Mouse (Mus musculus): ENCODE measurements around the gene Deup1. TPM values are rescaled to one million over a fixed set of nuclear protein-coding genes. Genes with fewer than 3 reads are reported as not detected.

The Deup1 gene
- total RNA-seq (2021): under 1 TPM in 1 of 2 experiments, not detected in 1; 0.08 TPM
- long read RNA-seq, experiment 1: 0 reads
- long read RNA-seq, experiment 2: 0 reads

DNA sequence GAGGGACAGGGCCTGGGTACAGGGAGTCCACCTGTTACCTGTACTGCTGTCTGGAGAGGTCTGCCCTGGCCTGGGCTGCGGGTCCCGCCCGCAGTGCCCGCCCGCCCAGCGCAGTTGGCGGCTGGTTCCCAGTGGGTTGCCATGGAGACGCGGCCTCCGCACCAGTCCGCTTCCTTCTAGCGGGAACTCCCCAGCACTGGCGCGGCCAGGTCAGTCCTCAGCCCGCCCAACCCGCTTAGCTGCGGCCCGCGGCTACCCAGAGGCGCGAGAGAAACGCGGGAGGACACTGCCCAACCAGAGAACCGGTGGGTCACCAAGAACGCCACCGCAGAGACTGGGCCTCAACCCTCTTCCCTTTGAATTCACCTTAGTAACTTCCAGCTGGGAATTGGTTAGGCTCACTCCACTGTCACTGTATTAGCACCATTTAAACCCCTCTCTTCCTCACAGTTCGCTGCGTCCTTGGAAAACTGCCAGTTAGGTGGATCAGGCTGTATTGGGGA is at the start of gene Deup1:
Deup1 (minus strand) TSS at position 149 of the 503 bp plus-strand sequence.
- peak in 1 of 2 experiments; percentile 17 for DNase-seq

DNA sequence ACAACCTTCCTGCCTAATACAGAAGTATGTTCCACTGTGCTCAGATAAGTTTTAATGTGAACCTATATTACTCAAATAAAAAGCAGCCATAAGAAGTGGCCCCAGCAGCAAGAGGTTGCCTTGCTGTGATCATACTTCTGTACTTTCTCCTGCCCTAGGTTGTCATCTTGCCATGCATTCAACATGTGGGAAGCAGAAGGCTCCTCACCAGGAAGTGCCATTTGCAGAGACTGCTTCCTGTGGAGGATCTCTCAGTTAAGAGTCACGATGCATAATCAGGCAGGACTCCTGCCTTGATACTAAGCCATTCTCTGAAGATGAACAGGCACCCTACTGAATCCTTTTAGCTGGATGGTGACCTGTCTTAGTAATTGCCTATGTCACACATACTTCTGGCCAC is 44.5 kb upstream of the Deup1 start:
- no peak for DNase-seq

DNA sequence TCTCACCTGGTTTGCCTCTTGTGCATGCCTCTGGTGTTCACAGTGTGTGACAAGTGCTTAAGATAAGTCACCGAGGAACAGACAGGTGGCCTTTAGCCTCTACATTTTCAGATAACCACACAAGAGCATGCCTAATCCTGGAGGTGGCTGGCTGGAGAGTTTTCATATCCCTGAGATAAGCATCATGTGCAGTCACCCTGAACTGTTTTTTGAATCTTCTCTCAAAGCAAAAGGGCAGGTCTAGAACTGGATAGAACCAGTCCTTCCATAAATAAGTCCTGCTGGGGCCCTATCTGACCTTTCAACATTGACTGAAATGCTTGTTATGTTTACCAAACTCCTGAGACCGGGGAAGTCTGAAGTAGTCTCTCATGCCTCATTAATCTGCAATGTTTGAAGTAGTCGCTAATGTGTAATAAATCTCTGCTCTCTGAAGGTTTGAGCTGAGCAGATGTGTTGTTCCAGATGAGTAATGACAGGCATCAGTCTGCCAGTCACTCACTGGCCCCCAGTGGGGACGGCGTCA is 42.3 kb upstream of the Deup1 start:
- no peak for DNase-seq

DNA sequence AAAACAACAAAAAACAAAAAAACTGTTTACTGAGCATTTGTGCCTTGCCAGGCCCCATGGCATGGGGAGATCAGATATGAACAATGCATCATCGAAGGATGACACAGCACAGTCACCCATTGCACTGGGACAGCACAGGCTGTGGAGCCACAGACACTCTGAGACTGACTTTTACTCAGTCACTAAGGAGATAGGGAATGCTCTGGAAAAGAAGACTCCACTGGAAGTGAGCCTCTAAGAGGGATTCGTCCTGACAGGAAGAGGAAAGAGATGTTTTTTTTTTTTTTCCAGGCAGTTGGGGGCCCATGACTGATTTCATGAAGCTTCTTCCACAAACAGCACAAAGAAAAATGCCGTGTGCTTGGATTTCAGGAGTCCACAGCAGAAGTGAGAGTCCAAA is 41.7 kb upstream of the Deup1 start:
- no peak for DNase-seq

DNA sequence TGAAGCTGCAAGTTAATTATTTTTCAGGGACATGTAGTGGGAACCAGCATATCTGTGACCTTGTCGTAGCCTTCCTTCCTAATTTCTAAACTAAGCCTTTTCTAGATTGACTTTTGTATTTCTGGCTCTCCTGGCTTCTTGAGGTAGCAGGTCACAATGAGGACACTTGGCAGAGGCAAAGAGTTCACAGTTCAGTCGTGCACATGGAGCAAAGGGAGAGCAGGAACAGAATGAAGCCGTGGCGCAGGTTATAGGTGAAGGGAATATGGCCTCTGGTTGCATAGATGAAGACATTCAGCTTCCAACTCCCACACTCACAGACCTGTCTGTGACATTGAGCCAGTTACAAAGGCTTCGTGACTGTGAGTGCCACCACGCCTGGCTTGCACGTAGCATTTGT is 36.9 kb upstream of the Deup1 start:
- DNase-seq: peak in 1 of 2 experiments; percentile 17

DNA sequence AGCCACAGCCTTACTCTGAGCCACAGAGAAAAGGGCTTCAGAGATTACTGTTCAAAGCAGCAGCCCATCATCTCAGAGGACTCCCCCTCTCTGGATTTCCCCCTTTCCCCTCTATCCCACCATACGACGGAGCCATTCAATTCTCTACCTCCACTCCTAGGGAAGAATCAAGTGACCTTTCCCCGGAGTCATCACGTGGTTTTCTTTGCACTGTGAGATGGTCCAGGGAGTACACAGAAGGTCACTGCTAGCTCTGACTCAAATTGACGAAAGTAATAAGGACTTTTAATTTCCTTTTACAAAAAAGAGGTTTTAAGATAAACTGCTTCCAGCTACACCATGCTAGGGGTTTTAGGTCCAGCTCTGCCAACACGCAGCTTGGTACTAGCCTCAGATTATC is 31.3 kb upstream of the Deup1 start:
- DNase-seq: no peak

DNA sequence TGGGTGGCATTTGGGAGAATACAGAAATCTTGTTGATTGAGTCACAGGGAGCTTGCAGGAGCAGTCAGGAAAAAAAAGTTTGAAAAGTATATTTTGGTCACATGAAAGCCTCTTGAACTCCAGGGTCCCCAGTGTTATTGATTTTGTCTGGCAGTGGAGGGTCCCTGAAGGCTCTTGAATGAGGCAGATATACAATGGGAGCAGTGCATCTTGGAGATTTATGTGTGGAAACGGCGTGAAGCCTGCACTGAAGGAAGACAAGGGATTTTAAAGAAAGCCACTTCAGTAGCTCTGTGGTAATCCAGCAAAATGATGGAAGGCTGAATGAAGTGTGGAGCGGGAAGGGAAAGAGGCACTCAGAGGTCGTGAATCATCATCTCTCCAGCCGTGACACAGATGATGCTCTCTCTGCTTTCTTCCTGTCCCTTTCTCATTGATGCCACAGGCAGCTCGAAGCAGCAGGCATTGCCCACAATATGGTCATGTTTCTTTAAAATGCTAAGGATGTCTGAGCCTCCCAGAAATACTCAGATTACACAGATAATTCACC is 30.6 kb upstream of the Deup1 start:
- no peak for DNase-seq

DNA sequence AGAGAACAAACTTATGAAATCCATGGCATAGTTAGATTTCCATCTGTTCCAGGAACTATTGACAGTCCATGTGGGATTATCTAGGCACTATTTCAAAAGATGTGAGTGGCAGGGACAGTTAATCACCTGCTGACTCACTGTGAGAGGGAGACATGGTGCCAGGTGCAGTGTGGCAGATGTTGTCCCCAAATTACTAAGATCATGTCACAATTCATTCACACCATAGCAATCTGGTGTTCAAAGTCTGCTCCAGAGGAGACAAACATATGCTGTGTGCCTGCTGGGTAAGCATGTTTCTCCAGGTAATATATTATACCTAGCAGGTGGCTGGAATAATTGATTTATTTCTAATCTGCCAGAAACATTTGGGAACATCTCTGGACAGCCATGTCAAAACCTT is 25.3 kb upstream of the Deup1 start:
- no peak for DNase-seq

DNA sequence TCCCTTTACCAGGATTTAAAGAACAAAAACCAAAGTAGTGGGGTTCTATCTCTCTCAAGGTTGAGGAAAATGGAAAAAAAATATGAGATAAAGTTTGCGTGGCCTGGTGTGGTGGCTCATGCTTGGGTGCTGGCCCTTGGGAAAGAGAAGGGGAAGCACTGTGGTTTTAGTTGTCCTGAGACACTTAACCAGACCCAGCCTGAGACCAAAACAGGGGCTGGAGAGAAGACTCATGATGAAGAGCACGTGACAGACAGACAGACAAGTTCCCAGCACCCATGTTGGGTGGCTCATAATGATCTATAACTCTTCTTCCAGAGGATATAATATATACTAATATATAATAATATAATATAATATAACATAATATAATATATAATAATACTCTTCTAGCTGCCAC is 22.2 kb upstream of the Deup1 start:
- no peak for DNase-seq

DNA sequence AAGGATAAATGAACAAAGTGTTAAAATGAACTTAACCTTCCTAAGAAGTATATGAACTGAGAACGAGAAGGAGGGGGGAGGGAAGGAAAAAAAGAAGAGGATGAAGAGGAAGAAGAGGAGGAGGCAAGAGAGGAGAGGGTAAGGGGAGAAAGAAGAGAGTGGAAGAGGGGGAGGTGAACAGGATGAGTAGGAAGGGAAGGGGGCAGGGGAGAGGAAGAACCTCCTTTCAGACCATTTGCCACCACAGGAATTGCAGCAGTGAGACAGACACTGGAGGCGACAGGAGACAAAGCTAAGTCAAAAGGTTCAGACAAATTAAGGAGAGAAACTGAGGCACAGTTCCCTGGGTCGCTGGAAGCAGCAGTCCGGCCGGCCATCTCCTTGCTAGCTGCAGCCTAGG is 349 bp downstream of the Deup1 start:
- no peak for DNase-seq

DNA sequence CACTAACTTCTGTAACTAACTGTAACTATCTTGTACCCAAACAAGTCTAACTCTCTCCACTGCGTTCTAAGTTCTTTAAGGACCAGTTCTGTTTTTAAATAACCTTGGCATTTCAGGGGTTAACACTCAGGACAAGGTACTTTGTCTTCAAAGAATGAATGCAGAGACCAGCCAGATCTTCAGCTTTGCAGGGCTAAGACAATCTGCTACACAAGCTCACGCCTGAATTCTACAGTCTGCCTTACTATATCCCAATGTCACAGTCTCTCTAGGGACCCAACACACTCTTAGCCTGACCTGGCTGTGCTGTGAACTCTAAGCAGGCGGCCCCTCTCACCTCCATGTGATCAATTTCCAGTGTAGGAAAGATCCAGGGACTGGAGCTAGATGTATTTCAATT is 3.0 kb downstream of the Deup1 start:
- DNase-seq: no peak

DNA sequence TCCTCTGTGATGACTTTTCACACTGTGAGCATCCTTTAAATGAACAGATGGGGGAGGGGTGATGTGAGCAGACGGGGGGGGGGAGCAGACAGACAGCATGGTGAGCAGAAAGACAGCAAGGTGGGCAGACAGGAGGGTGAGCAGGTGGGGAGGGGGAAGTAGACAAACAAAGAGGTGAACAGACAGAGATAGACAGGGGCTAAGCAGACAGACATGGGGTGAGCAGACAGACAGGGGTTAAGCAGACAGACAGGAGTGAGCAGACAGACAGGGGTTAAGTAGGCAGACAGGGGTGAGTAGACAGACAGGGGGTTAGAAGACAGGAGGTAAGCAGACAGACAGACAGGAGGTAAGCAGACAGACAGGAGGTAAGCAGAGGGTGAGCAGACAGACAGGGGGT is 8.0 kb downstream of the Deup1 start:
- no peak for DNase-seq

DNA sequence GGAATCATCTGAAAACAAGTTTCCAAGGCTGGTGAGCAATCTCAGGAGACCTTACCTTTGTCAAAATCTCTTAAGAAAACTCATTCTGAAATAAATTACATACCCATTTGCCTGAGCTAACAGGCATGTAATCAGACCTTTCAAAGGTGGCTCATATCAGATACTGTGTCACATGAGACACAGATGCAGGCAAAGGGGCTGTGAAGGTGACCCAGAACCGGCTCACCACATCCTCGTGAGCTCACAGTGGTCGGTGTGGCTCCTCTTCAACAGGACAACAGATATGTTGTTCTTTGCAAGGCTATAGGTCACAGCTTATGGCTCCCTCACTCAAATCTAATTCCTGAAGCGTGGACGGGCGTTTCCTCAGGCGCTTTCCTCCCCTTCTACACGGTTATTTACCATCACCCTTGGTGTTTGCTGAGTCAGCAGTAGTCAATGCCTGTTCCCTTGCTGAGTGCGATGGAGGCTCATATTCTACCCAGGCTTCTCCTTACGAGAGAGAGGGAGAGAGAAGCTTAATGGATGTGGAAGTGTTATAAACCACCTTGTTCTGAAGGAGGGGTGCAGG is 8.6 kb downstream of the Deup1 start:
- no peak for DNase-seq

DNA sequence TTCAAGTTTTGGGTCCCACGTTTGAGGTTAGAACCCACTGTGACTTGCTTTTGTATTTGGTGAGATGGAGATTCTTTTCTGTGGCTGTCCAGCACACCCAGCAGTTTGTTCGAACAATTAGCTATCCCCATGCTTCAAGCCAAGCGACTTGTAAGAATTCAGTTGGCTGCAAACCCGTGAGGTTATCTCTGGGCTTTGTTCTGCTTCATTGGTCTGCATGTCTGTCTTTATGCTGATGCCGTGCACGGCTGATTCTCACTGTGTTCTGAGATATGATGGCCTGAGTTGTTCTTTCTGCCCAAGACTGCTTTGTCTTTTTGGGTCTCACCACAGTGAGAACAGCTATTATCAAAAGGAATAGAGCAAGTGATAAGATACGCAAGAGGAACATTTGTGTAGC is 10.7 kb downstream of the Deup1 start:
- DNase-seq: no peak

DNA sequence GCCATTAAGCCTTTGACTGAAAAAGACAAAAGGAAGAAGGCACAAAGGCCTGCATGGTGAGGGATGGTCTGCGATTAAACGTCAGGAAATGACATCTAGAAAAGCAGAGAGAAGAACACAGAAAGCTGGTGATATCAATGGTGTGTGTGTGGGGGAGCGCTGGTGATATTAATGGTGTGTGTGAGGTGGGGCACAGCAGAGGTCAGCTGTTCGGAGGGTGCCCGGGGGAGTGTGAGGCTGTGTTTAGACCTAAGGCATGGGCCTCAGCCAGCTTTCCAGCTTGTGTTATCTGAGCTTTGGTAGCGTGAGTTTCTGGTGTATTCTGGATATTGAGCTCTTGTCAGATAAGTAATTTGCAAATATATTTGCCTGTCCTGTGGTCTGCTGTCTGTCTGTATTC is 11.3 kb downstream of the Deup1 start:
- no peak for DNase-seq

DNA sequence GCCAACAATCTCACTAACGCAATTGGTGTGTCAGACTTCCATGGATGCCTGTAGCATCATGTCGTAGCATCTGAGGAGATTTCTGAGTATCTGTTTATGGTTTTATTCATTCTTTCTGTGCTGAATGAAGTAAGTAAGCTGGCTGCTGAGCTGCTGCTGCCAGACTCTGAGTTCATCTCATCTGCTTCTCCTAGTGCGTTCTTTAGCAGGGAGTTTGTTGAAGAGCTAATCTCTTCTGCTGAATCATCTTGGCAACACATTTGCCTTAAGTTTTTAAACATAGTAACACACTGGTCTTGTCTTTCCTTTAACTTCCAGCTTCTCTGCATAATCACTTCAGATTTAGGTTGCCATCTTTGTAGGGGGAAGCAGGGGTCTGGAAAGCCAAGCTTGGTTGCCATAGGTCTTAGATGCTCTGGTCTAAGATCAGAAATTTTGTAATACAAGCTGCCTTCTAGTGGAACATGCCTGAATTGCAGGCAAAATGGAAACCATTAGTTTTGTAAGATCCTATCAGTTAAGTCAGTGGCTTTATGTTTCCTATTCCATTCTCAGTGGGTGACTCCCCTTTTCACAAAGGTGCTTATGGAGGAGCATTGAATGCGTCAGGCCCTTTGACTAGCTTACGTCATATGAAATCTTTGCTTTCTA is 18.3 kb downstream of the Deup1 start:
- no peak for DNase-seq

DNA sequence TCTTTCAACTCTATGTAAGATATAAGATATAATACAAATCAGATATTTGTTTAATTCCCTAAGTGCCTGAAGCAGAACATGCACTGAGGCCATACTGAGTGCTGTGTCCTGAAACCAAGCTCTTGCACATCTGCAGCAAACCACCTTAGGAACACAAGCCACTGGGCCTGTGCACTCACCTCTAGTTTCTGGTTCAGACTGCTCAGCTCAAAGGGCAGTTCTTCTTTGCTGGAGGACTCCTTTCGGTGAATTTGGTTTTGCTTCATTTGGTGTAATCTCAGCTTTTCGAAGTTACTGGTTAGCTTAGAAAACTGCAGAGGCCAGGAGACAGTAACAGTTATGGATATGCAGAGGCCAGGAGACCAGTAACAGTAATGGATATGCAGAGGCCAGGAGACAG is 20.1 kb downstream of the Deup1 start:
- DNase-seq: no peak

DNA sequence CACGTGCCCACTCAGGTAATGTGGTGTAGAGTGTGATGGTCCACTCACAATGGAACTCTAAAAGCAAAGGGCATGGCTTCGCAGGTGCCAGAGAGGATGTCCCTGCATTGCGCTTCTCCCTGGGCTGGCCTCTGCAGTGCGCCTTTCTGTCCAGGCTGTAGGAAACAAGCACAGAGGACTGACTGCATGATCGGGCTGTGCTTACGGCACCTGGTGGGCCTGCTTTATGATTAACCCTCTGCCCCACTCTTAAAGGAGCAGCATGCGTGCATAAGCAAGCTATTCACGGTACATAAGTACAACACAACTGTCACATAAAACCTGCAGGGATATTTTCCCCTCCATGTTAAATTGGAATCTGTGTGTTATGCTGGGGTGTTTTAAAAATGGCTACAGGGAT is 24.6 kb downstream of the Deup1 start:
- DNase-seq: no peak

DNA sequence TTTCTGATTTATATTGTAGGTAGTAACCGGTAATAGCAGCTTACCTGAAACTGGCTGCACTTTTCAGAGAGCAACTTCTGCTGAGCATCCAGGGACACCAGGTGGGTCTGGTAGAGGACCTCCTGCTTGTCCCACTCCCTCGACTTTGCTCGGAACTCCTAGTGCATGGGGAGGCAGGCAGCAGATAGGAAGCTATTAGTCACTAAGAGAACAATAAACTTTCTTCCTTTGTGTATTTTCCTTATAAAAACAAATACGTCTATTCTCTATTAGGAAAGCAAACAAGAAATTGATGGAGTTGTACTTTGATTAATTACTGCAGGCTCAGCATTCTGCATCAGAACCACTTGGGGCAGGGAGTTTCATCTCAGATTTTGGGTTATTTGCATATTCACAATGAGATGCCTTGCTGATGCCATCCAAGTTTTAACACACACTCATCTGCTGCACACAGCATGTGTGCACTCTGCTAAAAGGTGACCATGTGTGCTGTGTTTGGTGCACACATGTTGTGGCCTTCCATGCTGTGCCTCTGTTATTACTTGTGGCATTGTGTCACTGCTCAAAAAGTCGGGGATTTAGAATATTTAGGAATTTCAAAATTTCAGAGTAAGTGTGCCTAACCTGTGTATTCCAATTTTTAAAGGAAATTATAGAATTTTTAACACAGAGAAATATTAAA is 26.7 kb downstream of the Deup1 start:
- no peak for DNase-seq

DNA sequence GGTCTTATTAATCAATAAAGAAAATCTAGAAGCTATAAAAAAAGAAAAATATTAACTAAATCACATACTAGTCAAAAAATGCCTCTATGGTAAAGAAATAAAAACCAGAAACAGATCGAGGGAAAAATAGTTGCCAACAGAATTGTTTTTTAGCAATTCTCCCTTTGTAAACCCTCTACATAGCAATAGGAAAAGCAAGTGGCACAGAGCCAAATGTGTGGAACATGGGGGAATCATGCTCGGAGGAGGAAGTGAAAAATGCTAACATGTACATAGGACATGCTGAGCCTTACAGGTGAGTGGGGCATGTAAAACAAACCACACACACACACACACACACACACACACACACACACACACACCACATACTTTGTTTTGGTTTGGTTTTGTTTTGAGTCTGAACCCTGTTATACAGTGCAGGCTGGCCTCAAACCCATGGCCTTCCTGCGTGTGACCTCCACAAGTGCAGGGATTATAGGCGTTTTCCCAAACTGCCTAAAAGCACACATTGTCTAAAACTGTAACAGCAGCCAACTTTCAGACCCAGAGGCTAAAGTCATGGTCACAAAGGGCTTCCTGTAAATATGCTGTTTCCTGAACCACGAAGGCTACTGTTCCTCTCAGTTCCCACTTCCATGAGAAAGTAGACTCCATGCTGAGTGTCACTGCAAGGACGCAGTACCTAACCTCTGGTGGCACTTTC is 27.4 kb downstream of the Deup1 start:
- peak in 1 of 2 experiments; percentile 15 for DNase-seq

DNA sequence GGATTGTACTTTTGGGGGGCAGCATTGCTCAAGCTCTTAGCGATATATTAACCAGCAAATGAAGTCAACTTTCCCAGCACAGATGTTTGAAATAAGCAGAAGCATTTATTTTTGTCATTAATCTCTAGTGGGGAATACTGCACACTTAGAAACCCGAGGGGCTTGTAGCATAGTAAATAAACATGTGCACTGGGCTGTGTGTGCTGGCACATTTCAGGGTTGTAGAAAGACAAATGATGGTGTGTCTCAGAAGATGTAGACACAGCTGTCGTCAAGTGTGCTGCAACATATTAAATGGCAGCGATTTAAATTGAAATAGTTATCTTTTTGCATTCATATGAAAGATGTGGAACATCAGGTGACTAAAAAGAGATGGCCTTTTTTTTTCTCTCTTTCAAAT is 31.1 kb downstream of the Deup1 start:
- no peak for DNase-seq

DNA sequence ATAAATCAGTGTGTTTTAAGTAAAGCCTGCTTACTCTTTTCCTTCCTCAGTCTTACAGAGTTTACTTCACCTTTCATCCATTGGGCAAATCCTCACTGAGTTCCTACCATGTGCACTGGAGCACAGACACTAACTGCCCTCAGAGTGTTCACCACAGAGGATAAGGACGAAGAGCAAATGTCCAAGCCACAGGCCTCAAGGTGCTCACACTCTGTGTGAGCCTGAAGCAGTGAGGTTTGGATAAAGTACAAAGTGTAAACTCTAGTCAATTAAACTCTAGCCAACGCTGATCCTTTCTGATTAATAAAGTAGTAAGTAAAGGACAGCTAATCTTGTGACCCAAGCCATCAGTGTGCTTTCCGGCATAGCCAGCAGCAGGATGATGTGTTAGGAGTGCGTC is 33.6 kb downstream of the Deup1 start:
- no peak for DNase-seq

Measured in heart, adult 18-20 months (tissue).